Mouse (Mus musculus): ENCODE data around the gene Prkar2a. TPM values are rescaled to one million over a fixed set of nuclear protein-coding genes. Genes with fewer than 3 reads are reported as not detected.

Gene Prkar2a
- polyA plus RNA-seq, 1 experiment from 2014 or later = 41.8 TPM

DNA sequence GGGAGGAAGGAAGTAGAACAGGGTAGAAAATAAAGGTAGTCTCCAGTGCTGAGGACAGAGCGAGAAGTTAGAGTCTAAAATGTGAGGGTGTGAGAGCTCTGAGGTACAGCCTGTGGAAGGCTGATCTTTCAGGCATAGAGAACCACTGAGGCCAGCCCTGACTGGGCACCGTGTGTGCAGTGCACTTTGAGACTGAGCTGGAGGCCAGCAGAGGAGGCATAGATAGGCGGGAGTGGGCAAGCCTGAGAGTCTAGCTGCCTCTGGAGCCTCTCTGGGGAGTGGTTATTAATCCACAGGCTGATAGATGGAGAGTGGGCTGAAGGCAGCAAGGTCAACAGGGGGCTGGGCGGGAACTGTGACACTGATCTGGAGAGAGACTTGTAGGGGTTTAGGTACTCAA lies 92.8 kb downstream of the Prkar2a start:
- Histone ChIP-seq H3K27ac (ENCODE audit: poor library complexity, severe bottlenecking) (no peak overlapping the region), H3K4me3 (no peak overlapping the region), H3K9me3 (replicated peaks) (no peaks in the 10 kb centered on the region; the same call in 1 of the 2 replicates), H3K36me3 (peaks cover 1% of the 10 kb centered on the region; the same call in 1 of the 2 replicates), H3K4me2 (no peak overlapping the region), H3K9ac (no peak overlapping the region), H3K4me1 (replicated peaks) (peaks cover 29% of the 10 kb centered on the region), H3K27me3 (replicated peaks) (no peaks in the 10 kb centered on the region)
- ATAC-seq (ENCODE audit: insufficient number of reproducible peaks, low FRiP score) = no peak
- WGBS = 56% methylated on average over 4 of the region's 4 CpGs

DNA sequence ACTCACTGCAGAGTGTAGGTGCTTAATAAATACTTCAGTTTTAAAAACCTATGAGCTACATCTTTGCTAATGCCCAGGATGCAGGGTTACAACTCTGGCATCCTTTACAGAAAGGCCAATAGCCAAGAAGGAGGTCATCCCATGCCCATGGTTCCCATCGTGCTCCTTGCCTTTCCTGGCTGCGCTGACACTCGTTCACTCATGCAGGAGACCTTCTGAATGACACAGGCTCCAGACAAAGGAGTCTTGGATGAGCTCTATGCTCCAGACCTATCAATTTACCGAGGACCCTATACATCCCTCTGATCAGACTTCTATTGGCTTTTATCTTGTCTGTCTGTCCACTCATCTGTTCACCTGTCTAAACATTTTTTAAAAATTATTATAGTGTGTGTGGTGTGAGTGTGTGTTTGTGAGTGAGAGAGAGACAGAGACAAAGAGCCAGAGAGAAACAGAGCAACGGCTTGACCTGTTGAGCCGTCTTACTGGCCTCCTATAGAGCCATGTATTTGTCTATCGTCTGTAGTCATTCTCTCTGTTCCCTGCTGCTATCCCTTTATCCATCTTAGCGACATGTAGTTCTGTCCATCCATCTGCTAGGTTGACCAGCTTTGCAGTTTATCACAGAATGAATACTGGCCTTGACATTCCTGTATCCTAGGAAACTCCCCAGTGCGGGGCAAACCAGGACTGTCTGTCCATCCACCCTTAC lies 93.9 kb downstream of the Prkar2a start:
- Histone ChIP-seq H3K27ac (ENCODE audit: poor library complexity, severe bottlenecking) (no peak overlapping the region; the same call in 1 of the 2 replicates), H3K9ac (no peak overlapping the region), H3K4me1 (replicated peaks) (peaks cover 35% of the 10 kb centered on the region), H3K27me3 (replicated peaks) (no peaks in the 10 kb centered on the region), H3K4me2 (peak overlapping the region; percentile 65), H3K4me3 (peak overlapping the region; percentile 86), H3K9me3 (replicated peaks) (no peaks in the 10 kb centered on the region; the same call in 1 of the 2 replicates), H3K36me3 (peaks cover 3% of the 10 kb centered on the region; the same call in 1 of the 2 replicates)
- ATAC-seq (ENCODE audit: insufficient number of reproducible peaks, low FRiP score) = no peak
- WGBS = 32% methylated on average over 9 of the region's 9 CpGs

DNA sequence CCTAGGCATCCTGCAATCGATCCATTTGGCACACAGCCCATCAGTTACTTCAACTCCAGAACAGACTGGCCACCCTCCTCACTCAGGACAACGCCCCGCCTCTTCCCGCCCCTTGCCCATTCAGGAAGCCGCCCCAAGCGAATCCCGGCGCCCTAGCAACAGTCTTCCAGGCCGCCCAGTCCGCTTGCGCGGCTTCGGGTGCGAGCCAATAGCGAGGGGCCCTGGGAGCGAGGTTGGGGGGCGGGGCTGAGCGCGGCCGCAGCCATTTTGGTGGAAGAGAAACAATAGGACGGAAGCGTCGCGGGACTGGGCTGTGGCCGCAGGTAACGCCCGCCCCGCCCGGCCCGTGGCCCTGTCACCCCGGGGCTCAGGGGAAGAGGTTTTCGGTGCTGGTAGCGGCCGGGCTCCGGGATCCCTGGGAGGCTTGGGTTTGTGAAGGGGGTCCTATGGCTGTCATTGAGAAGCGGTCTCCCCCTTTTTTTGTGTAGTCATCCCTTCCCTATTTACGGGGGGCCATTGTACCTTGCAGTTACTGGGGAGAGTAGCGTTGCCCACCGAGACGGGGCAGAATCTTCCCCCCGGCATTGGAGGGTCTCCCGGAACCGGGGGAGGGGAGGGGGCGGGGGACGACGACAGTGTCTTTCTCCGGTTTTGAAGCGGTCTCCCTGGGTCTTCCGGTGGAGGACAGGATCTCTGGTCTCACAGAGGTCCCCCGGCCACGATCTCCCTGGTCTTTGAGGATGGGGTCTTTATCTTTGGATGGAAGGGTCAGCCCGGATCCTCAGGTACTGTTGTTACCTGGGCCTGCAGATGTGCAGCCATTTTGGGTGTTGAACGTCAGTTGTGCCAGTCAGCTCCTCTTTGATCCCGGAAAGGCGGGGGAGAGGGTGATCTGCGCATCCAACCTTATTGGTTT lies 94.7 kb downstream of the Prkar2a start, which contains the start of gene Ip6k2:
Gene Ip6k2, plus strand, starts transcription at position 249 of the 916 bp plus-strand sequence.
- Histone ChIP-seq H3K9ac (peak within 1 kb of the TSS; percentile 98), H3K36me3 (peaks cover 3% of the 10 kb centered on the region; the same call in 1 of the 2 replicates), H3K27ac (ENCODE audit: poor library complexity, severe bottlenecking) (peak within 1 kb of the TSS; percentile 84), H3K4me1 (replicated peaks) (peaks cover 43% of the 10 kb centered on the region), H3K4me2 (peak within 1 kb of the TSS; percentile 65), H3K9me3 (replicated peaks) (no peaks in the 10 kb centered on the region), H3K27me3 (replicated peaks) (no peaks in the 10 kb centered on the region), H3K4me3 (peak within 1 kb of the TSS; percentile 86)
- ATAC-seq (ENCODE audit: insufficient number of reproducible peaks, low FRiP score) = peak; percentile 98
- under 1% methylated on average over 56 of the region's 56 CpGs for WGBS

DNA sequence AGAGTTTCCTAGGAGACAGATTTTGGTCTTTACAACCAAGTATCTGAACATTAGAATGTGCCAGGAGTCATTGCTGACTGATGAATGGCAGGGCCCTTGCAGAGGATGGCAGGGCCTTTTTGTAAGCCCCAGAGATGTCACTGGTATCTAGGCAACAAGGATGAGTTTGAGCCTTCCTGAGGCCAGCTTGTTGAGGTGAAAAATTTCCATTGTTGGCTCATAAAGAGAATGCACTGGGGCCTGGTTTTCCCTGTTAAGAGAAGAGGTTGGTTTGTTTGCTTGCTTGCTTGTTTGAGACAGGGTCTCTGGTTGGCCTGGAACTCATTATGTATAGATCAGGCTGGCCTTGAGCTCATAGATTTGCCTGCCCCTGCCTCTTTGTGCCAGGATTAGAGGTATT lies 96.3 kb downstream of the Prkar2a start:
- Histone ChIP-seq H3K9ac (0 out of 2 replicates have a peak overlapping the region, but pooled peaks have one; percentile 6), H3K4me3 (peak overlapping the region; percentile 86), H3K27ac (ENCODE audit: poor library complexity, severe bottlenecking) (no peak overlapping the region), H3K36me3 (peaks cover 5% of the 10 kb centered on the region; the same call in 1 of the 2 replicates), H3K4me1 (replicated peaks) (peaks cover 56% of the 10 kb centered on the region), H3K4me2 (peak overlapping the region; percentile 62), H3K9me3 (replicated peaks) (no peaks in the 10 kb centered on the region), H3K27me3 (replicated peaks) (no peaks in the 10 kb centered on the region)
- no peak for ATAC-seq (ENCODE audit: insufficient number of reproducible peaks, low FRiP score)

DNA sequence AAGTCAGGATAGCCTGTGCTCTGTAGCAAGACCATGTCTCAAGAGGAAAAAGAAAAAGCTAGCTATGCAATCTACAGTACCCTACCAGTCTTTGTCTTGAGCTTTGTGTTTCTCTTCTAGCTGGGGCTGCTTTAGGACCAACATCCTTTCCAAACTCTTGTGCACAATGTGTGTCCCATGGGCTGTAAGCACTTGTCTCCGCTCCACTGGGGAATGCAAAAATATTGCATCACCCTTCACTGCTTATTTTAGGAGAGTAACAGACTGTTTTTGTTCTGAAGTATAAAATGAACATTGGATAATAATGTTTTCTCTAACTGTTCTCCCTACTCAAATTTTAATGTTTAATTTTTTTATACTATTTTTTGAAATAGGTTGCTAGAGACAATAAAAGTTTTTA lies 97.4 kb downstream of the Prkar2a start:
- H3K36me3 ChIP-seq = peaks cover 5% of the 10 kb centered on the region; the same call in 1 of the 2 replicates
- H3K9me3 ChIP-seq (replicated peaks) = no peaks in the 10 kb centered on the region
- peaks cover 62% of the 10 kb centered on the region for H3K4me1 ChIP-seq (replicated peaks)
- no peaks in the 10 kb centered on the region for H3K27me3 ChIP-seq (replicated peaks)
- 87% methylated on average over 1 of the region's 1 CpGs for WGBS
- H3K4me3 ChIP-seq = no peak overlapping the region
- no peak overlapping the region for H3K9ac ChIP-seq
- ATAC-seq (ENCODE audit: insufficient number of reproducible peaks, low FRiP score) = no peak
- H3K27ac ChIP-seq (ENCODE audit: poor library complexity, severe bottlenecking) = no peak overlapping the region
- H3K4me2 ChIP-seq = no peak overlapping the region

DNA sequence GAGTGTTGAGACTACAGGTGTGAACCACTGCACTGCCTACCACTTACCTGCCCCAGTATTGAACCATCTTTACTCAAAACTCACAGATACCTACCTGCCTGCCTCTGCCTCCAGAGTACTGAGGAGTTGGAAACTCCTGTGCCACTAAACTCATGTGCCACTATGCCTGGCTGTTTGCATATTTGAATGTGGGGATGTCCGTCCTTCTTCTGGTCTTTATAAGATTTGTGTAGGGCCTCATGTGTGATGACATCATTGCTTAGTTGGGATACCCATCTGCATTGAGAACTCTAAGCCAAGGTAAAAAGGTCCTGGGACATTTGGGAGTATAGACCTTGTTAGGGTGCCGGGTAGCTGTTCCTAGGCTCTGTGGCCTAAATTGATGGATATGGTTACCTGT lies 98.0 kb downstream of the Prkar2a start:
- Histone ChIP-seq H3K4me2 (no peak overlapping the region), H3K9ac (no peak overlapping the region), H3K27ac (ENCODE audit: poor library complexity, severe bottlenecking) (no peak overlapping the region), H3K4me1 (replicated peaks) (peaks cover 65% of the 10 kb centered on the region), H3K4me3 (no peak overlapping the region), H3K9me3 (replicated peaks) (no peaks in the 10 kb centered on the region), H3K27me3 (replicated peaks) (no peaks in the 10 kb centered on the region), H3K36me3 (peaks cover 5% of the 10 kb centered on the region; the same call in 1 of the 2 replicates)
- ATAC-seq (ENCODE audit: insufficient number of reproducible peaks, low FRiP score) = no peak
- WGBS = 90% methylated on average over 2 of the region's 2 CpGs

DNA sequence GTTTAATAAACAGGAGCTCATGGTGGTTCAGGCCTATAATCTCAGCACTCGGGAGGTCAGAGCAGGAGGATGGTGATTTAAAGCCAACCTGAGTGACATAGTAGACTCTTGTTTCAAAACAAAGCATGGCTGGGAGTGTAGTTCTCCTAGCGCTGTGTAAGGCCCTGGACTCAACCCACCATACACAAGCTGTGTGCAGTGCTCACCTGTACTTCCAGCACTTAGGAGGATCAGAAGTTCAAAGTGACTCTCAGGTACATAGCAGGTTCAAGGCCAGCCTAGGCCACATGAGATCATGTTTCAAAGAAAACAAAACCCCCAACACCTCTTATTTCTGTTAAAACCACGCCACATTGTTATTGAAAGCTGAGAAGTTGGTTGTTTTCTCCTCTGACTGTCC lies 99.6 kb downstream of the Prkar2a start:
- ATAC-seq (ENCODE audit: insufficient number of reproducible peaks, low FRiP score) = no peak
- no peaks in the 10 kb centered on the region for H3K27me3 ChIP-seq (replicated peaks)
- H3K4me2 ChIP-seq = no peak overlapping the region
- H3K4me3 ChIP-seq = no peak overlapping the region
- H3K9me3 ChIP-seq (replicated peaks) = no peaks in the 10 kb centered on the region
- 78% methylated on average over 3 of the region's 3 CpGs for WGBS
- H3K9ac ChIP-seq = no peak overlapping the region
- peaks cover 67% of the 10 kb centered on the region for H3K4me1 ChIP-seq (replicated peaks)
- H3K36me3 ChIP-seq = peaks cover 5% of the 10 kb centered on the region; the same call in 1 of the 2 replicates
- H3K27ac ChIP-seq (ENCODE audit: poor library complexity, severe bottlenecking) = no peak overlapping the region

DNA sequence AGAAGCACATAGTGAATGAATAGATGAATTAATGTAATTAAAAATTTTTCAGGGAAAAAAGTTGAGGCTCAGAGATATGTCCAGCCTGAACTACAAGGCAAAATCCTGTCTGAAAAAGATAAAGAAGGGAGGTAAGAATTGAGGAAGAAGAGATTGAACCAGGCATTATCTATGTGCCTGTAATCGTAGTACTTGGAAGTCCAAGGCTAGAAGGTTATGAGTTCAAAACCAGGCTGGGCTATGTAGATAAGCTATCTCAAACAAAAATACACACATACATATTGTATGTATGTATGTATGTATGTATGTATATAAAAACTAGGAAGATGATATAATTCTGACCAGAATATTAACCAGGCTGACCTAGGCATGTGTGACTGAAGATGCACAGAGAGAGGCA lies 103.2 kb downstream of the Prkar2a start:
- Histone ChIP-seq H3K27ac (ENCODE audit: poor library complexity, severe bottlenecking) (no peak overlapping the region), H3K4me3 (no peak overlapping the region), H3K9me3 (replicated peaks) (no peaks in the 10 kb centered on the region), H3K9ac (no peak overlapping the region), H3K27me3 (replicated peaks) (no peaks in the 10 kb centered on the region), H3K4me1 (replicated peaks) (peaks cover 85% of the 10 kb centered on the region), H3K4me2 (no peak overlapping the region), H3K36me3 (peaks cover 17% of the 10 kb centered on the region)
- 51% methylated on average over 1 of the region's 1 CpGs for WGBS
- no peak for ATAC-seq (ENCODE audit: insufficient number of reproducible peaks, low FRiP score)

DNA sequence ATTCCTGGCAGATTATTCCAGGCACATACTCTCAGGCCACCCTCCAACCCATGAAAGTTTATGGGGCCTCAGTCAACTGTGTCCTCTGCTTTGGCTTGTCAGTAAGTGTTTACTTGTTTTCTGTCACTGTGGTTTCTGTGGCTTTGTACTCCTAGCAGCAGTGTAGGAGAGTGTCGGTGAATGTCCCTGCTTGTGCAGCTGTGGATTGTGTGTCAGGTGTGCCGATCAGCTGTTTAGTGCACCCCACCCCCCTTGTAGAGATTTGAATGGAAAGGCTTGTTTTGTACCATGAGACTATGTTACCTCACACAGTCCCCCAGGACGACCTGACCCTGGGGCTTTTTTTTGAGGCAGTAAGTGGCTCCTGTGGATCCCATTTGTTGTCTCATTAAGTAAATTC lies 103.6 kb downstream of the Prkar2a start:
- Histone ChIP-seq H3K36me3 (peaks cover 22% of the 10 kb centered on the region), H3K27ac (ENCODE audit: poor library complexity, severe bottlenecking) (no peak overlapping the region), H3K4me1 (replicated peaks) (peaks cover 89% of the 10 kb centered on the region), H3K4me2 (no peak overlapping the region), H3K4me3 (no peak overlapping the region), H3K27me3 (replicated peaks) (no peaks in the 10 kb centered on the region), H3K9ac (no peak overlapping the region), H3K9me3 (replicated peaks) (no peaks in the 10 kb centered on the region)
- WGBS = 57% methylated on average over 3 of the region's 3 CpGs
- ATAC-seq (ENCODE audit: insufficient number of reproducible peaks, low FRiP score) = no peak

DNA sequence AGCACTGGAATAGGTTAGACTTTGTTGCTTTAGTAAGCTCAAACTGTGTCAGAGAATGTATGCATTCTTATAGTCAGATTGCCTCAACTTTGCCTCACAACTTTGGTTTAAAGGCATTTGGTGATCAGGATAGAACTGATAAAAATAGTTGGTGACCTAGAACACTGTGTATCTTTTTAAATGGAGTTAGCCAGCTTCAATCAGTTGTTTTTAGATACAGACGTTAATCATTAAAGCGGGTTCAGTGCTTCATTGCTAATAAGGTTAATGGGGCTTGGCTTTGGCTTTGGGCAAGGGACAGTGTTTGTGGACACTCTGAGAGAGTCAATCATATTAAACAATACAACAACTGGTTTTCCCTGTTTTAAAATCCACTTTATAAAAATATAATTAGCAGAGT lies 106.2 kb downstream of the Prkar2a start:
- no peak overlapping the region for H3K9ac ChIP-seq
- H3K4me1 ChIP-seq (replicated peaks) = peaks cover 66% of the 10 kb centered on the region
- no peak overlapping the region for H3K27ac ChIP-seq (ENCODE audit: poor library complexity, severe bottlenecking)
- no peak for ATAC-seq (ENCODE audit: insufficient number of reproducible peaks, low FRiP score)
- WGBS = 74% methylated on average over 2 of the region's 2 CpGs
- H3K9me3 ChIP-seq (replicated peaks) = no peaks in the 10 kb centered on the region
- no peak overlapping the region for H3K4me3 ChIP-seq
- no peak overlapping the region for H3K4me2 ChIP-seq
- H3K36me3 ChIP-seq = peaks cover 42% of the 10 kb centered on the region
- no peaks in the 10 kb centered on the region for H3K27me3 ChIP-seq (replicated peaks)

DNA sequence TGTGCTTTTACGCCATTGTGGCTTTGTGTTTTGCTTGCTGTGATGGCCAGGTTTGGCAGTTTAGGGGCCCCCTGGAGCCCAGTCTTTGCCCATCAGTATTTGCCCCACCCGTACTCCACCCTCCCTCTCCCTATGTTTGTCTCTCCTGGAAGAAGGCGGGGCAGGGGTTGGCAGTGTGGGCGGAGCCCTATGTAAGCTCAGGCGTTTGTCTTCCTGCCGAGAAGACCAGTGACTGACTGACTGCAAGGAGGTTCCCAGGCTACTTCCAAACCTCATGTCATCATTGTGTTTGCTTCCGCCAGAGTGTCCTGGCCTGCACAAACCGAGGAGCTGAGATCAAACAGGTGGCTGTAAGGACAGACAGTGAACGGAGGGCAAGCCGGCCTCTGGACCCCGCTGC lies 106.6 kb downstream of the Prkar2a start:
- WGBS = 40% methylated on average over 11 of the region's 11 CpGs
- H3K27ac ChIP-seq (ENCODE audit: poor library complexity, severe bottlenecking) = peak overlapping the region; percentile 63
- peak; percentile 89 for ATAC-seq (ENCODE audit: insufficient number of reproducible peaks, low FRiP score)
- H3K4me3 ChIP-seq = no peak overlapping the region
- H3K9ac ChIP-seq = peak overlapping the region; percentile 54
- H3K4me2 ChIP-seq = peak overlapping the region; percentile 35
- no peaks in the 10 kb centered on the region for H3K9me3 ChIP-seq (replicated peaks)
- no peaks in the 10 kb centered on the region for H3K27me3 ChIP-seq (replicated peaks)
- H3K4me1 ChIP-seq (replicated peaks) = peaks cover 63% of the 10 kb centered on the region
- H3K36me3 ChIP-seq = peaks cover 44% of the 10 kb centered on the region

Measured in heart, embryonic 12.5 days (tissue).